Mouse (Mus musculus) T-cell, adult 2 months (primary cell): ENCODE data around the gene Focad.

ENCODE experiments used
- DNase-seq: peaks from one replicate; pipeline ENCODE4 v3.0.0; 2022; ENCODE audit warnings: low spot score

Focad gene

DNA sequence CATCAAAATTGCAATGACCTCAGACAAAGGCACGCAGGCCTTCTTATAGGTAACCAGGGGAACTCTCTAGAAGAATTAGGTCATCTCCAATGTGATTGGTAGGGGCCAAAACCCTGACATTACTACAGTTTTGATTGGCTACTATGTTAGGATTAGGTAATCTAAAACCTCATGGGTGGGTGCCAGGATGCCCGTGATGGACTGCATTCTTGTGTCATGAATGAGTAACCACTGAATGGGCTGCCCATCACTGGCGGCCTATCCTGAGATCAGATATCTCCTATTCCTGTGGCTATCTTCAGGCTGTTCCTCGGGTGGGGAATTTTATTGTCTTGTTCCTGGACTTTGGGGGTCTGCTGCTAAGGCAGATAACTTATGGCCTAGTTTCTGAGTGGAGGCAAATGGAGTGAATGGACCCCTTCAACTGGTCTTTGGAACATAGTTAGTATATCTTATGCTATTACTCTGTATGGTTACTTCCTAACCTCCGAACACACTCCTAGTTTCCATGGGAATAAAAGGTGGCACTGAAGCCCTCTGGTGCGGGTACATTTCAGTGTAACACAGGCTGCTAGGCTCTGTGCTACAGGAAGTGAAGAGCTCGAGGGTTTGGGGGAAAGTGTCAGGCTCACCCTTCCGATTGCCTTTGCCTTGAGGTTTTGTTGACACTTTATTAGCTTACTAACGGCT lies 306.0 kb downstream of the Focad start:
- no peak for DNase-seq

DNA sequence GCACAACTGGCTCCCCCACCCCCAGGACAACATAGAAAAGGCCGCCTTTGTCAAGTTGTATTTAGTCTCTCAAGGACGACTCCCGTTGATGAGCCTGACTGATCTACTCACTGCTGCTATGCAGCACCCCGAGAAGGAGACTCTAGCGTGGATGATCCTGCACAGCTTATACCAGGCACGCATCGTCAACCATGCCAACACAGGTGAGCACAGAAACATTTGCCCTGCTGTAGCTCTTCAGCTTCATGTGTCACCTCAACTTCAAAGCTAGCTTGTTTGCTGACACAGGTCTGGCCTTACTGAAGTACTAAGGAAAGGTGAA lies 306.5 kb downstream of the Focad start:
- DNase-seq: no peak

DNA sequence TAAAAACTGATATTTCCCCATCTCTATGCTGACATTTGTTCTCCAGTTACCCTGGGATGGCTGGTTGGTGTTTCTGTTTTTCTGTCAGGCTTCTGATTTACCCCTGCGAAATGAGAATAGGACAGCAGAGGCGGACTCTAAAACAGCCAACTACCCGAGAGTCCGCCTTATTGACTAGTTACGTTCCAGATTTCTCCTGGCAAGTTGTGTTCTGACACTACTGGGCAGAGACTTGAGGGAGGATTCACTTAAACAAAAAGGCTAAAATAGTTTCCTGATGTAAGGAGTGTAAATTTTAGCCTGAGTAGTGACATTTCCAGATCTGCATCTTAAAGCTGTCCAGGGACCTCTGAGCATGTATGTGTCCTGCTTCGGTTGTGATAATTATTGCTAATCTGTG lies 308.5 kb downstream of the Focad start:
- DNase-seq: no peak

DNA sequence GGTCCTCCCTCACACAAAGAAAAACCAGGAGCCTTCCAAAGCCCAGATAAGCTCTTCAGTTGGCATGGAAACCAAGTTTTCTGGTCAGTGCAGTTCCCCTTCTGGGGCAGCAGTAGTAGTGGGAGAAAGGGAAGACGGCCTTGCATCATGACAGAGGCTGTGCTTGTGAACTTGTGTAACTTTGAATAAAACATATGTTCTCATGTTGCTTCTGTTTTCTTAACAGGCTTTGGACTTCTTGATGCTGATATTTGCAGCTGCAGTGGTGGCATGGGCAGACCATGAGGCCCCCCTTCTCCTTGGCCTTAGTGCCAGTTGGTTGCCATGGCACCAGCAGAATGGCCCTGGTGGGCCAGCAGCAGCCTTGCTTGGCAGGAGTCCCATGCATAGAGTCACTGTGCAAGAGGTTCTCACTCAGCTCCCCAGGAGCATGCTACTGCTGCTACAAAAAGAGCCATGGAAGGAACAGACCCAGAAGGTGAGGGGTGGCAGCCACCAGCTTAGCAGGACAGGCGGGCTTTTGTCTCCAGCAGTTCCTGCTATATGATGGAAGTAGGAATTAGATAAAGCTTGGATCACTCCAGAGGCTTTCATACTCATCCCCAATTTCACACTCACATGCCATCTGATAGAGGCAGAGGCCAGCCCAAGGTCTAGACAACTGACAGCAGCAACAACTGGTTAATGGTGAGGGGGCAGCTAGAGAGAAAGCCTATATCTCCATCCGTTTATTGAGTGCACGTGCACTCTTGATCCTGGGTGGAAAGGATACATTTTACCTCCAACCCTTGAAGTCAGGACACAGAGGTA lies 312.7 kb downstream of the Focad start:
- no peak for DNase-seq

DNA sequence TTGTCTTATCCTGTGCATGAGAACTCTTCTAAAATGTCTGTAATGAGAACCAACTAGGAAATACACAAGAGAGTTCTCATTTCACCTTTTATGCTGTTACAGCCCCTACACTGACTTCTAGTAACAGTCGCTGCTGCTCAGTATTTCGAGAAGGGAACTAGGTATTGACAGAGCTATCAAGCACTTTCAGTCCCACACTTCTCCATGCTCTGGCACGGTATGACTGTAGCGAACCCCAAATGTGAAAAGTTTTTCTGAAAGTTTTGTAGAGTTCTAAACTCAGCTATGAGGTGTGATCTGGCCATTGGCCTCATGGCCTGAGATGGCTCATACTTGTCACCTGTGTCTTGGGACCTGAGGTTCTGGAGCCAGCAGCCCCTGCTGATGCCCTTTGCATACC lies 314.9 kb downstream of the Focad start:
- no peak for DNase-seq

DNA sequence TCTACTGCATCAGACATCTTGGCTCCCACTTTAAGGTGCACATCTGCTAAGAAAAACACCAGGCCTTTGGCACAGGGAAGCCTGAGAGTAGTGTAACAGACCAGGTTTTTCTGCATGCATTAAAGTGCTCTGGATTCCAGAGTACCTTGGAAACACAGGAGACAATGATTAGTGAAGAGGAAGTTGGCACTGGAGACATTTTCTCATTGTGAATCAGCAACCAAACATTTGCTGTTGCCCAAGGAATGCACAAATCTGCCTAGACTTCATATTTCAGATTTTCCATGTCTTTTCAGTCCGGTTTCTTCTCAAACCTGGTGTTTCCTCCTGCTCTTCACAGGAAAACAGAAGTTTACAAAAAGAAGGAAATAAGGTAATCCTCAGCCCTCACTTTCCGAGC lies 317.9 kb downstream of the Focad start:
- DNase-seq: no peak

DNA sequence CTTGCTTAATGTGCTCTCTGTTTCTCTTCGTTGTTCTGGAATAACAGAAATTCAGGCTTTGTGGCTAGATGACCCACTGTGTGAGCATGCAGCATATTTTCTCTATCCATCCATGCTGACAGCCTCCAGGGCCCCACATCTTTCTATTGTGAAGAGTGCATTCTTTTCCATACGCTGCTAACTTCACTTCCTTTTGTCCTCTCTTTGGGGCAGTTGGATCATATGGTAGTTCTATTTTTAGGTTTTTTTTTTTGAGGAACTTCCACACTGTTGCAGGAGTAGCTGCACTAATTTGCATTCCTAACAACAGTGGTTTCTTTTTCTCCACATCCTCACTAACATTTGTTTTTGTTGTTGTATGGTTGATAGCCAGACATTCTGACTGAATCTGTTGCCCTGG lies 320.6 kb downstream of the Focad start:
- no peak for DNase-seq

DNA sequence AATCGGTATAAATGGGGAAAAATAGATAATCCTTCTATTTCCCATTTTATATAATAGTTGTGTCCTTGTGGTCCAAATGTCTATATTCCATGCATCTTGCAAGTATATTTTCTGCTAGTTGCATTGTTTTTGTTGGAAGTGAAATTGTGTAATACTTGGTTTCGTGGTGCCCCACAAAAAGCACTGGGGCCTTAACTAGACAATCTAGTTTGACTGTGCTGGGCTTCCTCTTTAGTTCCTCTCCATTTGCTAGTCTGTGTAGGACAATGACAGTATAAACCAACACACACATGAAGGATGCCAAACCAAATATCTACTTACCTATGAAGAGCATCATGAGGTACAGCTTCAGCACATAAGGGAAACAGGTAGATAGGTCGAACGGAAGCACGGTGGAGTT lies 324.9 kb downstream of the Focad start:
- no peak for DNase-seq

DNA sequence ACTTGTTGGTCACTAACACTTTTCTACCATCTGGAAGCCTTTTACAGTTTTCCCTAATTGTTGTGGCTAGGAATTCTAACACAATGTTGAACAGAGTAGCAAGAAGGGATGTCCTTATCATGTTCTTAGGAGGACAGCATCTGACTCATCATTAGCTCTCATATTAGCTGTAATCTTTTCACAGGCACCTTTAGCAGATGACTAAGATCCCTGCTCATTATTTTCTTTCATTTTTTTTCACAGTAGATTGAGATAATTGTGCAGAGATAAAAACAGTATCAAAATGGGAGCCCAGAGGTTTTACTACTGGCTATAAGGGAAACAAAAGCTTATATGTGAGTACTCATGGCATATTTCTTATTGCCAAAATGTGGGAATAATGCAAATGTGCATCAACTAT lies 330.1 kb downstream of the Focad start:
- DNase-seq: no peak

DNA sequence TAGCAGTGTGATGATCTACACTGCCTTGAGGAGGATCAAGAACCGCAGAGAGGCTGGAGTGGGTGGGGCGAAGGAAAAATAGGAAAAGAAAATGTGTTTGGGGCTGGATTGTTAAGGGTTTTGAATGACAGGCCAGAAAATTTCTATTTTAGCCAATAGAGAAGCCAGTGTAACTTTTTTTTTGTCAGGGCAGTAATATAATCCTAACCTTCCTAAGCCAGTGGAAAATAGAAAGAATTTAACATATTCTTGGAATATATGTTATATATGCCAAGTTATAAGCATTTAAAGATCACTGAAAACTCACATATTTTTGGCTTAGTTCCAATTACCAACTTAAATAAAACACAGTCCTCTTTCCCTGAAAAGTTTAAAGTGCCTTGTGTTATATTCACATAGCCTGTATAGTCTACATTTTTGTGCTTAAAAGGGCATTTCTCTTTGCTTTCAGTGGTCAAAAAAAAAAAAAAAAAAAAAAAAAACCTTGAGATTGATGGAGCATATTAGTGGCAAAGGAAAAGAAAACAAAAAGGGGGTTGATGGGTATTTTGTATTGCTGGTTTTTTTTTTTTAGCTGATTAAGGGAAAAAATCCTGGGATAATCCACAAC lies 333.3 kb downstream of the Focad start:
- DNase-seq: no peak

DNA sequence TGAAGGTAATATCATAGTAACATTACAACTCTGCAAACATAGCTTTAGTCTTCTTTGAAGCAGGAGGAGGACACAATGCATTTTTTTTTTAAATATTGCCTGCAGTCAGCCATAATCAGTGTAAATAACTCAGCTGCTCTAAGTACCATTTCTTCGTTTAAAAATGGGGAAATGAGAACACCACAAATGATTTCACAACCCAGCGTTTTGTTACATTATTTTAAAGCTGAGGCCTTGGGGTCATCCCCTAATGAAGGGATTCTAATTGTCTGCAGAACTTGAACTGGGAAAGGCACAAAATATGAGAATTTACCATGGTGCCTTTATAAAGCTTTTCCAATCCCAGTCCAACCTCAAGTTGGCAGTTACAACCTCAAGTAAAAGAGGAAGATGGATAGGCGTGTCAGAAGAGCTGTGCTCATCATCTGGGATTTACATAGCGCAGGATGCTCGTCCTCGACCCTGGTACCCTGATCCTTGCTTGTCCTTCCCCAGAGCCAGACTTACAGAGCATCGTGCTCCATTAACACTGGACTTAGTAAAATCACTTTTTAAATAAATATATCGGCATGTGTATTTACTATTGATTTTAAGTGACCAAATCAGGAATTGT lies 338.1 kb downstream of the Focad start:
- DNase-seq: no peak

DNA sequence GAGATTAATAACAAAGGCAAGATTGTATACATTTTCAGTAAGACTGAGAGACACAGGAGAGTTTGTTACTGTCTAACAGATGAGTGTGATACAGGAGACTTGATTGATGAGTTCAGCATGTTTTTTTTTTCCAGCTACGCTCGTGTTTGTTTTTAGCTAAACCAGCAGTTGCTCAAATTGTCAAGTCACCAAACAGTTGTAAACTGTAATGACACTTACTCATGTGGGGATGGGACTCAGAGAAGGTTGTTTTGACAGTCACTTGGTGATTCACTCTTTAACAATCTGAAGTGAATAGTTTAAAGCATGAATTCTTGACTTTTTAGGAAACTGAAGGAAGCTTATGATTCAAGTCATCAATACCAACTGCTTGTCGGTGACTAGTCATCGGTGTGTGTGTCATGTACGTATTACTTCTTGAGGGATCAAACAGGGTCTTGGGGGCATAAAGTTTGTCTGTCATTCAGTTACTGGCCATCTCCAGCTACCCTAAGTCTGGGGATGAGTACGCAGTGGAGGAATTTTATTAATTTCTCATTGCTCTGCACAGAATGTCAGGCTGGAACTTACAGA lies 342.2 kb downstream of the Focad start:
- no peak for DNase-seq

DNA sequence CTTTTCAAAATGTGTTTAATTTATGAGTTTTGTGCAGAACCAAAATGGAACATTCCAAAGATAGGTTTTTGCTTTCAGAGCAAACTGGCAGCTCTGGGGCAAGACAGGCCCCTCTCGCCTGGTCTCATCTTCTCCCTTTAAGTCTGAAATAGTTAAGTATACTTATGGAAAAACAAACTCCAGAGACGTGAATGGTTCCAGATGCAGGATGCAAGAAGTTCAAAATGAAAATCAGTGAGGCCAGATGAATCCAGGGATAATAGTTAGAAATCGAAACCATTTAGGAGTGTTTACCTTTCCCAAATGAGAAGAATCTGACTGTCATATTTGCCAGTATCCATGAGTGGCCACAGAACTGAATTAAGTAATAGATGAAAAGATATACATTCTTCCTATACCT lies 342.7 kb downstream of the Focad start:
- DNase-seq: no peak

DNA sequence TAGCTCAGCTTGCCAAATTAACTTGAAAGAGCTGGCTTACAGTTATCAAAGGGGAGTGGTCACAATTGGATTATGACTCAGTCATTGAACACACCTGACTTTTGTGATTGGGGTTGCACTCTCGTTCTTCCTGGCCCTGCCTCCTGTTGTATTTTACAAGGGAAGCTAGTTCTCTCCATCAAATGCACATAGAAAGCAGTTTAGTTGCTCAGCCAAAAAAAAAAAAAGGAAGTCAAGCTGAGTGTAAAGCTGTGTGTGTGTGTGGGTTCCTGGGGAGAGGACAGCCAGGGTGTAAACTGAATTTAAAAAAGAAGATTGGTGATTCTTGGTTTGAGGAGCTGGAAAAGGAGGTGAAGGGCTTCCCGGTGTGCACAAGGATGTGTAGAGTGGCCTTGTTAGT lies 343.5 kb downstream of the Focad start:
- DNase-seq: no peak

DNA sequence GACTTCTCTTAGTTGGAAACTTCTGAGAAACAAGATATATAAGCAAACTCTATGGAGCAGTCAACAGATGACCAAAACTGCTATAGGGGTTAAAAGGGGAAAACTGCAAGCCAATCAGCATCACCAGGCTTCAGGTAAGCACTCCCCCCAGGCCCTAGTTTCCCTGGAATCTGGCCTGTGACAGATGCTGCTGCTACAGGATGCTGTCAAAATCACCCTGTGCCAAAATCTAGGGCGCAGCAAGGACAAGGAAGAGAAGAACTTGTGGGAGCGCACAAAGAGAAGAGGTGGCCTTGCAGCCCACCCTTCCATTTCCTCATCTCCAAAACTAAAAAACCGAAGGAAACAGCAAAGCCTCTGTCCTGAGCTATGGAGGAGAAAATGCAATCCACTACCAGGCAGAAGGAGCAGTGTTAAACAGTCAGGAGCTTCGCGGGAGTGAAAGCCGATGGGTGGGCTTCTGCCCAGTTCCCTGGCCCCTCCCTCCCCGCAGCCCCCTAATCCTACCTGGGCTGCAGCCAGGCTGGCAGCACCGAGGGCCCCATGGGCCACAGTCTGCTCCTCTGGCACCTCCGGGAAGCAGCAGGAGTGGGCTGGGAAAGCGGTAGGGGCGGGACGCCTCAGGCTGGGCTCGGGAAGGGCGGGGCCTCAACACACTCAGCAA lies 344.0 kb downstream of the Focad start, which contains the start of gene Hacd4:
Hacd4 (minus strand) TSS at position 603 of the 664 bp plus-strand sequence.
- no peak for DNase-seq

DNA sequence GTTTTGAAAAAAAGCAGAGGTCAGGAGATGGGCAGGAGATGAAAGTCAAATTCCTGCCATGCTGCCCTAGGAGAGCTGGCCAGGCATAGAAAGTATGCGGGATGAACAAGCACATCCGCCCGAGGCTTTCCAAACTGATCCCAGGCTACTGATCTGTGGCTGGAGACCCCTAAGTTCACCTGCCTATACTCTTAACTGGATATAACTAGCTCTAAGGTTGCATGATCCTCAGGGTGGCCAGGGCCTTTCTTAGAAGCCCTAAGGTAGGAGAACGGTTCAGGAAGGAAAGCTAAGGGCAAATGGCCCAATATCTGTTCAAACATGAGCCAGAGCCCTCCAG lies 344.5 kb downstream of the Focad start:
- no peak for DNase-seq

DNA sequence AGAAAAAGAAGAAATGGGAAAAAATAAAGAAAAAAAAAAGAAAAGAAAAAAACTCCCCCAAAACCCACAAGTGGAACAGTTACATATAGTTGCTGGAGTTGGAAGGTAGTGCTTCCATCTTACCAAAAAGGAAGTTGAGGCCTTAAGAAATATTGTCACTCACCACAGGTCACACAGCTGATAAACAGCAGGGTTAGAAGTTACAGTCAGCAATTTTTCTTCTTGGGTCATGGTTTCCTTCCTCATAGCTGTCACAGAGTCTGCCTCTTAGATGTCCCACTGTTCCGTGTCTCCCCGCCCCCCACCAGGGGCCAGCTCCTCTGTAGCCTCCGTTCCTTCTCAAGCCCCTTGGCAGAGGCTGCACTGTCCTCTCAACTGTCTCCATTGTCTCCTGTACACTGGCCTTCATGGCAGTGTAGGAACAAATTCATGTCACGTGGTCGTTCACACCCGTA lies 345.3 kb downstream of the Focad start:
- DNase-seq: no peak

DNA sequence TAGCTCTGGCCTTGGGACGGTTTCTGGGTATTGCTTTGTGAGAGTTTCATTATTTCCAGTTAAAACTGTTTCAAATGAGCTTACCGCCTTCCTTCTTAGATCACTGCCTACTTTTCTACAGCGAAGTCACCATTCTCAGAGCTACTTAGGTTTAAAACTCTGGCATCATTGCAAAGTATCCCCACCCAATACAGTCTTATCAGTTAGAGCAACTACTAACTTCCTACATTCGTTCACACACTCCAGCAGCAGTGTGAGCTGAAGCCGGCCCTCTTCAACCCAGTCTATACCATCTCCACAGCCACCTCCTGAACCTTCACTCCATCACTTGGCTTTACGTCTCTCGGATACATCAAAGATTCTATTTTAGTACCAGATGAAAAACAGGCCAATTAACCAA lies 346.4 kb downstream of the Focad start:
- no peak for DNase-seq

DNA sequence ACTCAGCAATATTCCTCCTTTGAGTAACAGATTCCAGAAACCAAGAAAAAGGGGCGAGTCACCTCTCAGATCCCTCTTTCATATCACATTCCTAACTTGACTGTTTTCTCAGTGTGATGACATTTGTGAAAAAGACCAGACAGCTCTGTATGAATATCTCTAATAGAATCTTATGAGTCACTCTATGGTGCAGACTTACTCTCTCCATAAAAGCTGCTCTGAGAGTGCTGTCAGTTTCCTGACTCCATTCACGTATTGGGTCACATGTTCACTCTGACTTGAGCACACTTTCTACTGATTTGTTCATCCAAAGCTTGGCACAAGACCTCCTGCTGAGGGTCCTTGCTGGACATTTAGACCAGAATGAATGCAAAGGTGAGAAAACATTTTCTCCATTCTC lies 354.5 kb downstream of the Focad start:
- no peak for DNase-seq

DNA sequence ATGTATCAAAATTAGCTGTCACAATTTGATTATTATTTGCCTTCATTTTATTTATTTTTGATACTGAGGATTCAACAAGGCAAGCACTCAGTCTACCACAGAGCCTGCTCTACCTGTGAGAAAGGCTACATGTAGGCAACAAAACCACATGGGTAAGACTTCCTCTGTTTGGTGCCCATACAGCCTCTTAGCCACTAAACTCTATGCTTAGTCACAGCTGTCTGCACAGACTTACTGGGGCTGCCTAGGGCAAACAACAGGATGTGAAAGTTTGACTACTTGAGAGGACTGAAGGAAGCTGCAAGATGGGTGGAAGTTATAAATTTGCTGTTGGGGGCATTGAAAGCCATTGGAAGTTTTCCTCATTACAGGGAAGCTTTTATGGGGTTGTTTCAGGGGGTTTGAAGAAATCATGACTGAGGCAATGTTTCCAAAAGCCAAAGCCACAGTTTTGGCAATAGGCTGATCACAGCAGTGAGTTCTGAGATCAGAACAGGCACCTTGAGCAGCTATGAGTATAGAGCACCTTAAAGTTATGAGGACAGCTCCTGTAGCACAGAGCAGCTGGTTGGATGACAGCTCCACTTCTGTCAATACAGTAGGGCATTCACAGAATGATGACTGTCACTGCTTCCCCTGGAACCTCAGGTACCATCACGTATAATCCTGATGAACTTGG lies 355.8 kb downstream of the Focad start:
- DNase-seq: peak; percentile 4

DNA sequence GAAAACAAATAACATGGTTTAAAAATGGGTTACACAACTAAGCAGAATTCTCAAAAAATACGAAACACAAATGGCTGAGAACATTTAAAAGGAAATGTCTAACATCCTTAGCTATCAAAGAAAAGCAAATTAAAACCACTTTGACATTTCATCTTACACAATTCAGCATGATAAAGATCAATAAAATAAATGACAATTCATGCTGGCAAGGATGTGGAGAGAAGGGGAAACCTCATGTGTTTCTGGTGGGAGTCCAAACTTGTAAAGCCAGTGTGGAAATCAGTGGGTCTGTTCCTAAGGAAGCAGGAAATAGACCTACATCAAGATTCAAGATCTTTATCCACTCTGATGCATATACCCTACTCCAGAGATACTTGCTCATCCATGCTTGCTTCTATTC lies 363.7 kb downstream of the Focad start:
- no peak for DNase-seq

DNA sequence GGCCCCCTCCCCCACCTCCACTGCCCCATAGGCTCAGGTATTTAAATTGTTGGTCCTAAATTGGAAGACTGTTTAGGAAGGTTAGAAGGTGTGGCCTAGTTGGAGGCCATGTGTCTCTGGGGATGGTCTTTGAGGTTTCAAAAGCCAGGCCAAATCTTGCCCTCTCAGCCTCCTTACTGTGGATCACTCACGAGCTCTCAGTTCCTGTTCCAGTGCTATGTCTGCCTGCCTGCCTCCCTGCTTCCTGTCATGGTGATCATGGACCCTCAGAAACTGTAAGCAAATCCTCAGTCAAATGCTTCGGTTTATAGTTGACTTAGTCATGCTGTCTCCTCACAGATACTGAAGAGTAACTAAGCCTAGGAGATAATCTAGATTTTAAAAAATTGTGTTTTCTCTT lies 364.2 kb downstream of the Focad start:
- DNase-seq: no peak
